Mouse (Mus musculus) neural tube, embryonic 14.5 days (tissue): ENCODE results near the gene Stox2. TPM values are rescaled to one million over a fixed set of nuclear protein-coding genes. Genes with fewer than 3 reads are reported as not detected.

ENCODE experiments used
- ATAC-seq: fragments of 200-750 bp; cut with Nextera tagmentation; 2 replicates; pipeline ENCODE4 v1.8.0; 2017; ENCODE audit warnings: low read depth, mild to moderate bottlenecking, moderate TSS enrichment, moderate library complexity
- H3K27ac ChIP-seq: fragments of 300-500 bp; sonication (generic); 2 replicates; pipeline ENCODE4 v1.5.1; 2014; ENCODE audit warnings: low read depth, mild to moderate bottlenecking, control low read depth, low read length, moderate library complexity, mixed read lengths
- H3K27me3 ChIP-seq: fragments of 300-500 bp; sonication (generic); 2 replicates; pipeline ENCODE4 v1.6.1; 2014; ENCODE audit warnings: low read length; ENCODE audit not compliant: control insufficient read depth, insufficient read depth
- H3K36me3 ChIP-seq: fragments of 300-500 bp; sonication (generic); 2 replicates; pipeline ENCODE4 v1.6.1; 2014; ENCODE audit warnings: low read length, mixed read lengths; ENCODE audit not compliant: control insufficient read depth, insufficient read depth
- H3K4me1 ChIP-seq: fragments of 300-500 bp; sonication (generic); 2 replicates; pipeline ENCODE4 v1.6.1; 2014; ENCODE audit warnings: low read length; ENCODE audit not compliant: control insufficient read depth, insufficient read depth
- H3K4me2 ChIP-seq: fragments of 300-500 bp; sonication (generic); 2 replicates; pipeline ENCODE4 v1.6.1; 2014; ENCODE audit warnings: mild to moderate bottlenecking, low read depth, low read length, control low read depth
- H3K4me3 ChIP-seq: fragments of 300-500 bp; sonication (generic); 2 replicates; pipeline ENCODE4 v1.5.1; 2014; ENCODE audit warnings: low read depth, low read length, control low read depth, mixed read lengths
- H3K9ac ChIP-seq: fragments of 300-500 bp; sonication (generic); replicated peaks from 2 replicates; pipeline ENCODE4 v1.6.1; 2014; ENCODE audit warnings: low read depth, mild to moderate bottlenecking, control low read depth, low read length, mixed read lengths
- H3K9me3 ChIP-seq: fragments of 300-500 bp; sonication (generic); 2 replicates; pipeline ENCODE4 v1.6.1; 2016; ENCODE audit warnings: low read length; ENCODE audit not compliant: control insufficient read depth
- WGBS: fragments of 180-500 bp; shearing (Covaris S2); extraction: QIAGEN DNeasy Blood & Tissue Kit; methylation state at CpG from one replicate; pipeline ENCODE4 v1.1.7; 2014; 5-methylcytosine and 5-hydroxymethylcytosine counted together
- polyA plus RNA-seq: library from polyadenylated mRNA; unstranded; fragments of >200 nt; fragmentation: Nextera tagmentation; extraction: Ambion mirVana; gene quantifications from 2 replicates; pipeline ENCODE4 v1.2.1, GENCODE M21; 2014

The Stox2 gene
- polyA plus RNA-seq, 1 experiment from 2014 or later = 49.7 TPM

DNA sequence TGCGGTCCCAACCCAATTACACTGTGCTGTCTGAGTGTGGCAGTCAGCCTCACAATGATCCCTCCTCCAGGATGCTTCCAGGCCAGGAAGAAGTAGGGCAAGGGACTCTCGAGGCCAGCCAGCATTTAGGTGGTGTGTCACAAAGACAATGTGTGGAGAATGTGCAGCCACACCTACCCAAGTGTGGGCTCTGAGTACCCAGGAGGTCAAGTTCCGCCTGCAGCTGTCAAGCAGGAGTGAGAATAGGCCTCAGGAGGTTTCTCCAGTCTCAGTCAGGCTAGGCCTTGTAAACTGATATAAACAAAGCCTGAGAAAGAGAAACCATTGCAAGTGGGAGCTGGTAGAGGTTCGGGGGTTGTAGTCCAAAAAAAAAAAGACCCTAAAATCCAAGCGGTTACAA, 139.8 kb downstream of the Stox2 start:
- no peaks in the 10 kb centered on the region for H3K9me3 ChIP-seq
- no peak overlapping the region for H3K4me3 ChIP-seq
- no peaks in the 10 kb centered on the region for H3K4me1 ChIP-seq
- ATAC-seq = no peak
- WGBS = 90% methylated on average over 5 of the region's 5 CpGs
- no peak overlapping the region for H3K27ac ChIP-seq
- no peaks in the 10 kb centered on the region for H3K36me3 ChIP-seq
- H3K4me2 ChIP-seq = no peak overlapping the region
- H3K9ac ChIP-seq = no peak overlapping the region
- H3K27me3 ChIP-seq = no peaks in the 10 kb centered on the region

DNA sequence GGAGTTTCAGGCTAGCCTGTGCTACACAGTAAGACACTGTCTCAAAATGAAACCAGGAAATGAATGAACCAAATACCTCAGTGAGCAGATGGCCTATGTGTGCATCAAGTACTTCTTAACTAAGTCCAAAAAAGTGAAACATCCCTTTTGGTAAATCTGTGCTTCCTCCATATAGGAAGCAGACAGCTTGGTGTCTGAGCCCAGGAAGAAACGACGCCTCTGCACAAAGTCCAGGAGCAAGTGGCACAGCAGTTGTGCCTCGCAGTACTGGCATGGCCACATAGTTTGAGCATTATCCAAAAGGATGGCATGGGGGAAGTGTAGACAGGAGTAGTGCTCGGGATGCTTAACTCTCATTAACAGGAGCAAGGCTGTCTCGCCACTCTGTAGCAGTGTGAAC, 140.3 kb downstream of the Stox2 start:
- no peaks in the 10 kb centered on the region for H3K36me3 ChIP-seq
- no peak overlapping the region for H3K27ac ChIP-seq
- H3K4me3 ChIP-seq = no peak overlapping the region
- ATAC-seq = no peak
- WGBS = 92% methylated on average over 5 of the region's 5 CpGs
- H3K4me2 ChIP-seq = no peak overlapping the region
- no peaks in the 10 kb centered on the region for H3K9me3 ChIP-seq
- H3K27me3 ChIP-seq = no peaks in the 10 kb centered on the region
- no peaks in the 10 kb centered on the region for H3K4me1 ChIP-seq
- no peak overlapping the region for H3K9ac ChIP-seq

- ATAC-seq = no peak
- Histone ChIP-seq H3K4me3 (no peak overlapping the region), H3K9ac (no peak overlapping the region), H3K36me3 (no peaks in the 10 kb centered on the region), H3K27me3 (no peaks in the 10 kb centered on the region), H3K27ac (no peak overlapping the region), H3K9me3 (no peaks in the 10 kb centered on the region), H3K4me2 (no peak overlapping the region), H3K4me1 (no peaks in the 10 kb centered on the region)
- 95% methylated on average over 3 of the region's 3 CpGs for WGBS
Observed at GRCm38 (mm10) chr8:47298460-47298859, 147.7 kb downstream of the Stox2 start.

DNA sequence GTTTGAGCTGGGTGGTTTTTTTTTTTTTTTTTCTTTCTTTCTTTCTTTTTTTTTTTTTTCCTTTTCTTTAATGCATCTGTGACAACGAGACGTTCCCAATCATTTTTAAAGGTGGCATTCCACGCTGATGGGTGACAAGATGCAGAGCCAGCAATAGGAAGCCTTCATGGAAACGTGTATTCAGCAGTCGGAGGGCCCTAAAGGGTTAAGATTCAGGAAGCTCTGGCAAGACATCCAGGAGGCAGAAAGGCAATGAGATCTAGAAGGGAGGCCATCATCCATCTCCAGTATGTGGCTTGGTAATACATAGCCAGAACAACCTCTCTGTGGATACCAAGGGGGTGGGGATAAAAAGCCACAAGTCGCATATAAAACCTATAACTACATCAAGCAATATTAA, 156.5 kb downstream of the Stox2 start:
- Histone ChIP-seq H3K4me2 (peak overlapping the region; percentile 68), H3K27me3 (no peaks in the 10 kb centered on the region), H3K4me3 (peak overlapping the region; percentile 95), H3K36me3 (no peaks in the 10 kb centered on the region), H3K9ac (peak overlapping the region; percentile 100), H3K27ac (peak overlapping the region; percentile 99), H3K9me3 (no peaks in the 10 kb centered on the region), H3K4me1 (peaks cover 15% of the 10 kb centered on the region; the same call in 1 of the 2 replicates)
- 2% methylated on average over 6 of the region's 6 CpGs for WGBS
- ATAC-seq = peak; percentile 31

- 0% methylated on average over 64 of the region's 97 CpGs for WGBS
- ATAC-seq = peak; percentile 88
- Histone ChIP-seq H3K9ac (peak overlapping the region; percentile 100), H3K9me3 (no peaks in the 10 kb centered on the region), H3K4me1 (peaks cover 21% of the 10 kb centered on the region), H3K27ac (peak overlapping the region; percentile 99), H3K4me2 (peak overlapping the region; percentile 68), H3K27me3 (no peaks in the 10 kb centered on the region), H3K4me3 (peak overlapping the region; percentile 95), H3K36me3 (no peaks in the 10 kb centered on the region)
Observed at GRCm38 (mm10) chr8:47288866-47289541, 157.2 kb downstream of the Stox2 start.

GRCm38 (mm10) chr8:47288131-47288865, 157.9 kb downstream of the Stox2 start:
- H3K4me2 ChIP-seq = peak overlapping the region; percentile 68
- peak; percentile 39 for ATAC-seq
- peak overlapping the region; percentile 95 for H3K4me3 ChIP-seq
- under 1% methylated on average over 50 of the region's 78 CpGs for WGBS
- no peaks in the 10 kb centered on the region for H3K9me3 ChIP-seq
- H3K36me3 ChIP-seq = no peaks in the 10 kb centered on the region
- H3K9ac ChIP-seq = peak overlapping the region; percentile 100
- peaks cover 28% of the 10 kb centered on the region for H3K4me1 ChIP-seq
- no peaks in the 10 kb centered on the region for H3K27me3 ChIP-seq
- H3K27ac ChIP-seq = peak overlapping the region; percentile 99

- Histone ChIP-seq H3K4me3 (peak overlapping the region; percentile 95), H3K27ac (peak overlapping the region; percentile 99), H3K27me3 (no peaks in the 10 kb centered on the region), H3K9me3 (no peaks in the 10 kb centered on the region), H3K36me3 (no peaks in the 10 kb centered on the region), H3K4me2 (peak overlapping the region; percentile 68), H3K4me1 (peaks cover 34% of the 10 kb centered on the region), H3K9ac (peak overlapping the region; percentile 100)
- ATAC-seq = peak; percentile 5
- under 1% methylated on average over 33 of the region's 33 CpGs for WGBS
Observed at GRCm38 (mm10) chr8:47287641-47288130, 158.5 kb downstream of the Stox2 start.

GRCm38 (mm10) chr8:47287201-47287621, 159.0 kb downstream of the Stox2 start:
- Histone ChIP-seq H3K9ac (peak overlapping the region; percentile 100), H3K27me3 (no peaks in the 10 kb centered on the region), H3K4me1 (peaks cover 39% of the 10 kb centered on the region), H3K9me3 (no peaks in the 10 kb centered on the region), H3K4me2 (peak overlapping the region; percentile 68), H3K27ac (peak overlapping the region; percentile 99), H3K36me3 (no peaks in the 10 kb centered on the region), H3K4me3 (peak overlapping the region; percentile 95)
- under 1% methylated on average over 16 of the region's 16 CpGs for WGBS
- 0 out of 2 replicates have a peak, but pooled peaks have one; percentile 3 for ATAC-seq
